Mouse (Mus musculus) CH12.LX (cell line): ENCODE results near the gene Hba-x. TPM values are rescaled to one million over a fixed set of nuclear protein-coding genes. Genes with fewer than 3 reads are reported as not detected.

ENCODE experiments used
- DNase-seq: peaks from one replicate; pipeline ENCODE4 v3.0.0-alpha.2; 2013; ENCODE audit errors: extremely low read depth
- H3K27ac ChIP-seq: 2 replicates; pipeline ENCODE4 v1.5.1; 2012; ENCODE audit warnings: low read depth, mild to moderate bottlenecking, control low read depth, moderate library complexity; ENCODE audit not compliant: insufficient read depth
- H3K27me3 ChIP-seq: replicated peaks from 2 replicates; pipeline ENCODE3; 2012; ENCODE audit warnings: inconsistent platforms
- H3K36me3 ChIP-seq, 2 experiments: replicated peaks in 1 of 2; 2 replicates each; pipeline versions ENCODE3 to v1.6.1; 2012; ENCODE audit warnings: inconsistent platforms in 1 of 2, low read length in 1 of 2, mild to moderate bottlenecking in 1 of 2, mixed read lengths in 1 of 2, moderate library complexity in 1 of 2; ENCODE audit not compliant: control insufficient read depth in 1 of 2, insufficient read depth in 1 of 2
- H3K4me1 ChIP-seq, 2 experiments: 2 replicates each; pipeline ENCODE4 v1.6.1; 2012; ENCODE audit warnings: inconsistent platforms in 1 of 2, moderate library complexity in 1 of 2; ENCODE audit not compliant: insufficient read depth in 2 of 2, control insufficient read depth in 1 of 2
- H3K4me2 ChIP-seq: 2 replicates; pipeline ENCODE4 v1.6.1; 2012; ENCODE audit warnings: low read depth, mild to moderate bottlenecking, control low read depth; ENCODE audit not compliant: poor library complexity, insufficient read depth, severe bottlenecking
- H3K4me3 ChIP-seq, 3 experiments: fragments of 150-350 bp in 1 of 3; sonication (generic) in 1 of 3; replicated peaks in 1 of 3; 2 replicates each; pipeline versions ENCODE3 to v1.5.1; 2011 to 2012; ENCODE audit warnings: low read depth in 2 of 3, low read length in 2 of 3, mild to moderate bottlenecking in 2 of 3, moderate library complexity in 2 of 3, control low read depth in 1 of 3, improper control_type of control experiment in 1 of 3, inconsistent platforms in 1 of 3, mixed read lengths in 1 of 3; ENCODE audit not compliant: poor library complexity in 1 of 3
- H3K79me2 ChIP-seq: replicated peaks from 2 replicates; pipeline ENCODE4 v1.6.1; 2012; ENCODE audit warnings: mild to moderate bottlenecking, moderate library complexity; ENCODE audit not compliant: control insufficient read depth, poor library complexity, insufficient read depth, severe bottlenecking; ENCODE audit errors: extremely low read depth
- H3K9ac ChIP-seq: 2 replicates; pipeline ENCODE4 v1.6.1; 2012; ENCODE audit warnings: low read depth, mild to moderate bottlenecking, control low read depth, moderate library complexity; ENCODE audit not compliant: insufficient read depth
- H3K9me3 ChIP-seq: replicated peaks from 2 replicates; pipeline ENCODE3; 2012; ENCODE audit warnings: low read length, inconsistent platforms, mixed read lengths
- BHLHE40 ChIP-seq: IDR thresholded peaks from 2 replicates; pipeline ENCODE4 v1.6.1; 2011; ENCODE audit warnings: mild to moderate bottlenecking, low read depth, low read length, improper control_type of control experiment
- CTCF ChIP-seq, 2 experiments: IDR thresholded peaks in 1 of 2; conservative IDR thresholded peaks in 1 of 2; 2 replicates each; pipeline ENCODE4 v1.5.1; 2011 to 2012; ENCODE audit warnings: low read depth in 2 of 2, low read length in 2 of 2, improper control_type of control experiment in 1 of 2, inconsistent platforms in 1 of 2, mild to moderate bottlenecking in 1 of 2, moderate library complexity in 1 of 2
- EP300 ChIP-seq: IDR thresholded peaks from 2 replicates; pipeline ENCODE4 v1.6.1; 2011; ENCODE audit warnings: low read length, improper control_type of control experiment
- IRF4 ChIP-seq: IDR thresholded peaks from 2 replicates; pipeline ENCODE4 v1.6.1; 2014; ENCODE audit warnings: low read depth, mild to moderate bottlenecking, inconsistent platforms, low read length, improper control_type of control experiment
- JUN ChIP-seq: IDR thresholded peaks from 2 replicates; pipeline ENCODE4 v1.6.1; 2011; ENCODE audit warnings: low read depth, mild to moderate bottlenecking, low read length, improper control_type of control experiment, moderate library complexity; ENCODE audit not compliant: insufficient read depth
- KAT2A ChIP-seq: IDR thresholded peaks from 2 replicates; pipeline ENCODE4 v1.6.1; 2012; ENCODE audit warnings: low read length, improper control_type of control experiment, inconsistent platforms; ENCODE audit not compliant: insufficient replicate concordance
- NELFE ChIP-seq: IDR thresholded peaks from 2 replicates; pipeline ENCODE4 v1.6.1; 2011; ENCODE audit warnings: low read depth, low read length, improper control_type of control experiment
- PAX5 ChIP-seq: IDR thresholded peaks from 2 replicates; pipeline ENCODE4 v1.6.1; 2012; ENCODE audit warnings: low read length, inconsistent platforms, mixed read lengths
- RAD21 ChIP-seq: IDR thresholded peaks from 2 replicates; pipeline ENCODE4 v1.6.1; 2011; ENCODE audit warnings: low read depth, mild to moderate bottlenecking, low read length, improper control_type of control experiment, moderate library complexity
- SIN3A ChIP-seq: IDR thresholded peaks from 2 replicates; pipeline ENCODE4 v1.6.1; 2012; ENCODE audit warnings: low read length, improper control_type of control experiment, inconsistent platforms
- TCF12 ChIP-seq: IDR thresholded peaks from 2 replicates; pipeline ENCODE4 v1.6.1; 2014; ENCODE audit warnings: low read depth, mild to moderate bottlenecking, inconsistent platforms, low read length, improper control_type of control experiment
- USF1 ChIP-seq: IDR thresholded peaks from 2 replicates; pipeline ENCODE4 v1.6.1; 2014; ENCODE audit warnings: low read depth, mild to moderate bottlenecking, inconsistent platforms, low read length, improper control_type of control experiment
- USF2 ChIP-seq: conservative IDR thresholded peaks from 2 replicates; pipeline ENCODE4 v1.6.1; 2011; ENCODE audit warnings: low read depth, low read length, improper control_type of control experiment
- ZC3H11A ChIP-seq: IDR thresholded peaks from 2 replicates; pipeline ENCODE4 v1.6.1; 2012; ENCODE audit warnings: low read depth, mild to moderate bottlenecking, inconsistent platforms, low read length, improper control_type of control experiment
- dilution Hi-C: fragments of 300-500 bp; cut with MboI; formaldehyde crosslinking; loops from 2 replicates; pipeline ENCODE4 v1.14.3; 2020; ENCODE audit warnings: low sequenced_read_pairs; ENCODE audit not compliant: extremely low pct_unique_long_range_greater_than_20kb, extremely low pct_ligation_motif_present
- in situ Hi-C: fragments of 300-500 bp; cut with MboI; formaldehyde crosslinking; loops from 3 replicates; pipeline ENCODE4 v1.14.3; 2019; ENCODE audit warnings: low sequenced_read_pairs, low pct_ligation_motif_present, low pct_unique_long_range_greater_than_20kb, mixed read lengths
- polyA plus RNA-seq: library from polyadenylated mRNA; unstranded; fragments of >175 nt; gene quantifications from 2 replicates; pipeline ENCODE4 v1.2.1, GENCODE M21; 2012; ENCODE audit warnings: low read depth; ENCODE audit not compliant: insufficient read length
- total RNA-seq, 2 experiments: library from RNA; depleted of rRNA; stranded (reverse); fragments of 300-350 nt in 1 of 2; fragments of >200 nt in 1 of 2; gene quantifications; 2 replicates each; pipeline ENCODE4 v1.2.3; 2012 to 2014

Gene Hba-x
- total and polyA plus RNA-seq, 3 experiments = not detected

GRCm38 (mm10) chr11:32300279-32301267, 24.4 kb downstream of the Hba-x start (continued):
- TF ChIP-seq PAX5 (no peak), JUN (no peak)

GRCm38 (mm10) chr11:32301506-32301905, 25.3 kb downstream of the Hba-x start:
- H3K4me2 ChIP-seq = no peak overlapping the region
- in situ Hi-C loops (loop anchor here (10.0 to 25.0 kb wide), 2 partner anchors 117 to 314 kb away; no protein-coding TSS in a partner anchor), dilution Hi-C loops (no loop called here)
- DNase-seq = no peak
- no peak overlapping the region for H3K4me3 ChIP-seq
- H3K36me3 ChIP-seq = no peaks in the 10 kb centered on the region
- H3K27me3 ChIP-seq = peaks cover 21% of the 10 kb centered on the region
- no peaks in the 10 kb centered on the region for H3K9me3 ChIP-seq
- no peak overlapping the region for H3K9ac ChIP-seq
- 0 out of 4 replicates have a peak, but pooled peaks cover 0 to 5% of the 10 kb centered on the region in 2 experiments for H3K4me1 ChIP-seq
- no peak overlapping the region for H3K27ac ChIP-seq
- H3K79me2 ChIP-seq = no peaks in the 10 kb centered on the region
- TF ChIP-seq EP300 (no peak), TCF12 (no peak), SIN3A (no peak), NELFE (no peak), PAX5 (no peak), USF2 (no peak), USF1 (no peak), BHLHE40 (no peak), RAD21 (no peak), KAT2A (no peak)

GRCm38 (mm10) chr11:32302824-32303419, 26.7 kb downstream of the Hba-x start:
- no peaks in the 10 kb centered on the region for H3K9me3 ChIP-seq
- H3K9ac ChIP-seq = no peak overlapping the region
- no peak overlapping the region for H3K27ac ChIP-seq
- peaks cover 21% of the 10 kb centered on the region for H3K27me3 ChIP-seq
- 0 out of 4 replicates have a peak, but pooled peaks cover 0 to 5% of the 10 kb centered on the region in 2 experiments for H3K4me1 ChIP-seq
- dilution Hi-C loops (no loop called here), in situ Hi-C loops (loop anchor here (10.0 to 25.0 kb wide), 2 partner anchors 118 to 316 kb away; no protein-coding TSS in a partner anchor)
- TF ChIP-seq IRF4 = no peak
- no peak for TF ChIP-seq USF1
- TF ChIP-seq CTCF (conservative IDR thresholded peaks at IDR 0.05 in 1 of 2, IDR thresholded peaks at IDR 0.05 in 1 of 2; ENCODE audit: low read depth in 2 of 2, low read length in 2 of 2) = no peak
- TF ChIP-seq ZC3H11A = no peak
- no peak overlapping the region for H3K4me2 ChIP-seq
- no peaks in the 10 kb centered on the region for H3K36me3 ChIP-seq
- DNase-seq = no peak
- no peak overlapping the region for H3K4me3 ChIP-seq
- H3K79me2 ChIP-seq = no peaks in the 10 kb centered on the region
